In genomic region chr11:70935316-70935715, GRCm38 (mm10) we compare ENCODE assay signal across 15 mouse cellular contexts. TPM values are rescaled to one million over a fixed set of nuclear protein-coding genes. Genes with fewer than 3 reads are reported as not detected.
DNase-seq lines count a peak whose midpoint lies in the region; ATAC-seq and TF ChIP-seq lines count a peak whose summit lies in the region.
"Had no signal": no experiment of that assay in that cellular context is flagged by ENCODE, and none has a peak within 500 bp of the region (broad histone marks: within the 10 kb centered on the region; RNA-seq: fewer than 3 reads in every experiment).

No protein-coding gene starts in this region.

- H3K4me2 ChIP-seq in liver, embryonic 14.5 days (ENCODE audit: low read depth) = no peak overlapping the region
- no peak overlapping the region for H3K4me2 ChIP-seq in liver, embryonic 11.5 days
- no peak overlapping the region for H3K4me2 ChIP-seq in forebrain, embryonic 14.5 days (ENCODE audit: low read length)
- H3K4me2 ChIP-seq: forebrain, embryonic 12.5 days; kidney, embryonic 15.5 days; liver, embryonic 15.5 days; neural tube, embryonic 13.5 days had no signal

- H3K4me1 ChIP-seq in liver, embryonic 14.5 days (replicated peaks; ENCODE audit: control insufficient read depth in 2 of 2, insufficient read depth in 2 of 2, low read length in 1 of 2) = no peaks in the 10 kb centered on the region
- no peaks in the 10 kb centered on the region for H3K4me1 ChIP-seq in liver, embryonic 11.5 days (replicated peaks; ENCODE audit: control insufficient read depth, insufficient read depth, low read length)
- no peaks in the 10 kb centered on the region for H3K4me1 ChIP-seq in forebrain, embryonic 14.5 days (ENCODE audit: control insufficient read depth, insufficient read depth, low read length)
- H3K4me1 ChIP-seq: forebrain, embryonic 12.5 days; kidney, embryonic 15.5 days; liver, embryonic 15.5 days; midbrain, embryonic 10.5 days; neural tube, embryonic 13.5 days had no signal

- peak; percentile 41 for TF ChIP-seq CTCF in liver, embryonic 14.5 days (IDR thresholded peaks at IDR 0.05; ENCODE audit: low read depth)

- TF ChIP-seq EP300 in liver, embryonic 14.5 days (IDR thresholded peaks at IDR 0.05; ENCODE audit: low read depth) = no peak

- WGBS in liver, embryonic 14.5 days (ENCODE audit: insufficient replicate concordance) = 80% methylated on average over 7 of the region's 7 CpGs
- 92% methylated on average over 7 of the region's 7 CpGs for WGBS in liver, embryonic 11.5 days
- 84% methylated on average over 7 of the region's 7 CpGs for WGBS in forebrain, embryonic 14.5 days

- H3K27me3 ChIP-seq in liver, embryonic 14.5 days (ENCODE audit: control insufficient read depth, insufficient read depth, low read length) = no peaks in the 10 kb centered on the region
- no peaks in the 10 kb centered on the region for H3K27me3 ChIP-seq in liver, embryonic 11.5 days (replicated peaks; ENCODE audit: control insufficient read depth, insufficient read depth, low read length)
- no peaks in the 10 kb centered on the region for H3K27me3 ChIP-seq in forebrain, embryonic 14.5 days (replicated peaks; ENCODE audit: control insufficient read depth, insufficient read depth, low read length)
- H3K27me3 ChIP-seq: forebrain, embryonic 12.5 days; kidney, embryonic 15.5 days; liver, embryonic 15.5 days; neural tube, embryonic 13.5 days had no signal

- no peak overlapping the region for H3K27ac ChIP-seq in liver, embryonic 14.5 days
- H3K27ac ChIP-seq in liver, embryonic 11.5 days (ENCODE audit: low read depth, low read length) = no peak overlapping the region
- H3K27ac ChIP-seq in forebrain, embryonic 14.5 days (ENCODE audit: low read depth, low read length) = no peak overlapping the region
- H3K27ac ChIP-seq: forebrain, embryonic 12.5 days; kidney, embryonic 15.5 days; liver, embryonic 15.5 days; midbrain, embryonic 10.5 days; neural tube, embryonic 13.5 days had no signal

- no peak for ATAC-seq in liver, embryonic 14.5 days (ENCODE audit: insufficient read depth)
- no peak for ATAC-seq in liver, embryonic 11.5 days (replicated peaks; ENCODE audit: low FRiP score)
- 0 out of 2 replicates have a peak, but pooled peaks have one; percentile 42 for ATAC-seq in erythroid progenitor cell, adult 5-6 weeks (replicated peaks; ENCODE audit: low FRiP score, poor library complexity, severe bottlenecking)
- ATAC-seq in forebrain, embryonic 14.5 days = no peak

- H3K9me3 ChIP-seq in liver, embryonic 14.5 days (ENCODE audit: control insufficient read depth, low read length) = no peaks in the 10 kb centered on the region
- H3K9me3 ChIP-seq in liver, embryonic 11.5 days (ENCODE audit: control insufficient read depth, low read length) = no peaks in the 10 kb centered on the region
- H3K9me3 ChIP-seq in forebrain, embryonic 14.5 days (replicated peaks; ENCODE audit: control insufficient read depth, low read length) = no peaks in the 10 kb centered on the region
- H3K9me3 ChIP-seq: forebrain, embryonic 12.5 days; kidney, embryonic 15.5 days; liver, embryonic 15.5 days; midbrain, embryonic 10.5 days; neural tube, embryonic 13.5 days had no signal

- H3K9ac ChIP-seq in liver, embryonic 14.5 days (replicated peaks) = no peak overlapping the region
- no peak overlapping the region for H3K9ac ChIP-seq in liver, embryonic 11.5 days (ENCODE audit: low read depth, low read length)
- no peak overlapping the region for H3K9ac ChIP-seq in forebrain, embryonic 14.5 days (ENCODE audit: low read length)
- H3K9ac ChIP-seq: forebrain, embryonic 12.5 days; kidney, embryonic 15.5 days; liver, embryonic 15.5 days; neural tube, embryonic 13.5 days had no signal

- H3K36me3 ChIP-seq in liver, embryonic 14.5 days (replicated peaks; ENCODE audit: control insufficient read depth, insufficient read depth, low read depth) = peaks cover 19% of the 10 kb centered on the region
- H3K36me3 ChIP-seq in liver, embryonic 11.5 days (ENCODE audit: control insufficient read depth, insufficient read depth, low read length) = peaks cover 21% of the 10 kb centered on the region
- peaks cover 70% of the 10 kb centered on the region for H3K36me3 ChIP-seq in forebrain, embryonic 14.5 days (ENCODE audit: control insufficient read depth, insufficient read depth, low read length)

- DNase-seq in adrenal gland, postnatal 14 days = peak; percentile 57
- DNase-seq in adrenal gland, postnatal 4 days (ENCODE audit: low spot score in 2 of 2) = no peak
- no peak for DNase-seq in liver, embryonic 14.5 days (ENCODE audit: low read depth in 3 of 3, low spot score in 3 of 3)
- no peak for DNase-seq in liver, embryonic 11.5 days (ENCODE audit: low spot score)
- DNase-seq in ES-CJ7 (ENCODE audit: low read depth, low spot score) = peak; percentile 60
- no peak for DNase-seq in kidney, adult 8-10 months
- DNase-seq in forebrain, embryonic 14.5 days (ENCODE audit: low spot score) = no peak
- DNase-seq: cerebellum, postnatal 10 days; right cerebral cortex, postnatal 4 days had no signal

- no peak overlapping the region for H3K4me3 ChIP-seq in liver, embryonic 14.5 days (ENCODE audit: insufficient read depth in 1 of 2, low read depth in 2 of 2, low read length in 2 of 2)
- H3K4me3 ChIP-seq in liver, embryonic 11.5 days (ENCODE audit: low read depth, low read length) = no peak overlapping the region
- H3K4me3 ChIP-seq in forebrain, embryonic 14.5 days (ENCODE audit: low read depth, low read length) = no peak overlapping the region
- H3K4me3 ChIP-seq: forebrain, embryonic 12.5 days; kidney, embryonic 15.5 days; liver, embryonic 15.5 days; midbrain, embryonic 10.5 days; neural tube, embryonic 13.5 days had no signal

RNA-seq across cellular contexts. Expression of gene Nup88, which starts 34.5 kb away (rescaled TPM):
- 57.2 and 63.4 TPM in 2 replicates for total RNA-seq in adrenal gland, postnatal 14 days (2021)
- total RNA-seq in adrenal gland, postnatal 4 days (2021) = 10 to 100 TPM; 85.5 to 86.5 TPM
- 26.5 and 41.5 TPM in 2 replicates for polyA plus RNA-seq in liver, embryonic 14.5 days (2012; rRNA removed)
- polyA plus RNA-seq in liver, embryonic 14.5 days (2014; fragmentation: Nextera tagmentation; extraction: Ambion mirVana) = 60.9 and 61.0 TPM in 2 replicates
- polyA plus RNA-seq in liver, embryonic 11.5 days (2014; fragmentation: Nextera tagmentation; extraction: Ambion mirVana) = 125 and 144 TPM in 2 replicates
- 85.4 and 142 TPM in 2 replicates for total RNA-seq in erythroid progenitor cell, adult 5-6 weeks (2015; ENCODE audit: low replicate concordance)
- 93.7 and 128 TPM in 2 replicates for total RNA-seq in erythroid progenitor cell, adult 5-6 weeks (2017; ENCODE audit: low replicate concordance)
- 156 and 160 TPM in 2 replicates for polyA plus RNA-seq in forebrain, embryonic 14.5 days (2014; fragmentation: Nextera tagmentation; extraction: Ambion mirVana)

RNA-seq across cellular contexts. Expression of gene Rpain, which starts 34.7 kb away (rescaled TPM):
- 24.9 and 30.9 TPM in 2 replicates for total RNA-seq in adrenal gland, postnatal 14 days (2021)
- 10 to 100 TPM; 27.5 to 28.5 TPM for total RNA-seq in adrenal gland, postnatal 4 days (2021)
- polyA plus RNA-seq in liver, embryonic 14.5 days (2012; rRNA removed) = 49.4 and 60.2 TPM in 2 replicates
- polyA plus RNA-seq in liver, embryonic 14.5 days (2014; fragmentation: Nextera tagmentation; extraction: Ambion mirVana) = 109 and 113 TPM in 2 replicates
- 111 and 124 TPM in 2 replicates for polyA plus RNA-seq in liver, embryonic 11.5 days (2014; fragmentation: Nextera tagmentation; extraction: Ambion mirVana)
- 136 and 165 TPM in 2 replicates for total RNA-seq in erythroid progenitor cell, adult 5-6 weeks (2015; ENCODE audit: low replicate concordance)
- 47.1 and 102 TPM in 2 replicates for total RNA-seq in erythroid progenitor cell, adult 5-6 weeks (2017; ENCODE audit: low replicate concordance)
- 81.1 and 83.8 TPM in 2 replicates for polyA plus RNA-seq in forebrain, embryonic 14.5 days (2014; fragmentation: Nextera tagmentation; extraction: Ambion mirVana)

RNA-seq across cellular contexts. Expression of gene C1qbp, which starts 47.5 kb away (rescaled TPM):
- total RNA-seq in adrenal gland, postnatal 14 days (2021) = 234 and 249 TPM in 2 replicates
- 100 to 1,000 TPM; 231 to 239 TPM for total RNA-seq in adrenal gland, postnatal 4 days (2021)
- 72.4 and 129 TPM in 2 replicates for polyA plus RNA-seq in liver, embryonic 14.5 days (2012; rRNA removed)
- polyA plus RNA-seq in liver, embryonic 14.5 days (2014; fragmentation: Nextera tagmentation; extraction: Ambion mirVana) = 162 and 186 TPM in 2 replicates
- polyA plus RNA-seq in liver, embryonic 11.5 days (2014; fragmentation: Nextera tagmentation; extraction: Ambion mirVana) = 568 and 569 TPM in 2 replicates
- 87.2 and 106 TPM in 2 replicates for total RNA-seq in erythroid progenitor cell, adult 5-6 weeks (2015; ENCODE audit: low replicate concordance)
- 7.3 and 24.4 TPM in 2 replicates for total RNA-seq in erythroid progenitor cell, adult 5-6 weeks (2017; ENCODE audit: low replicate concordance)
- 180 and 191 TPM in 2 replicates for polyA plus RNA-seq in forebrain, embryonic 14.5 days (2014; fragmentation: Nextera tagmentation; extraction: Ambion mirVana)

Comparison
In these comparisons a context has a peak if more than half of its experiments do, and no peak if none do; other contexts are left out.
1. DNase-seq: peak in adrenal gland, postnatal 14 days (single experiment) and ES-CJ7 (single experiment); none in adrenal gland, postnatal 4 days (0 of 2), liver, embryonic 14.5 days (0 of 3), liver, embryonic 11.5 days (single experiment), kidney, adult 8-10 months (0 of 2) and forebrain, embryonic 14.5 days (single experiment).